Mouse (Mus musculus): Measurements from ENCODE around the gene Ckap2l. TPM values are rescaled to one million over a fixed set of nuclear protein-coding genes. Genes with fewer than 3 reads are reported as not detected.

Gene Ckap2l
- polyA plus RNA-seq, 1 experiment from 2014 or later, result 47.6 TPM

DNA sequence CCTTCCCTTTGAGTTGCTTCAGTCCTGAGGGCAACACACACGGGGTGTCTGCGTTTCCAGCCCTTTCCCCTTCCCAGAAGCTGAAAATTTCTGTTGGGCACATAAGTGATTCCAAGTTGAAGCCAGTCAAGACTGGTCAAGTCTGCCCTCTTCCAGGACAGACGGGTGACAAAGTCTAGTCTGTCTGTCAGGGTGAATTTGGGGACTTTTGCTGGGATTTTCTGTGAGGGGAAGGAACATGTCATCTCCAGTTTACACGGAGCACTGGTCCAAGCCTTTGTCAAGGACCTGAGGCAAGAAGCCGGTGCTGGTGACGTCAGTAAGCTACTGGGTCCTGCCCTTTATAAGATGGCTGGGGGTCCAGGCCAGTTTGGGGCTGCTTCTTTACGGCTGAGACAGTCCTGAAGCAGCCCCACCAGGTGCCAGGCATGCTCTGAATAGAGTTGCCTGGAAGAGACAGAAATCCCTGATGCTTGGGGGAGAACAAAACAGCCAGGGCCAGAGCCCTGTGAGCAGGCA lies 69.9 kb downstream of the Ckap2l start:
- Histone ChIP-seq H3K9me3 (ENCODE audit: control insufficient read depth, low read length) (no peaks in the 10 kb centered on the region), H3K27me3 (replicated peaks; ENCODE audit: control insufficient read depth, insufficient read depth, low read length) (no peaks in the 10 kb centered on the region), H3K4me1 (ENCODE audit: control insufficient read depth, insufficient read depth, low read length) (no peaks in the 10 kb centered on the region), H3K4me2 (ENCODE audit: low read depth, low read length) (no peak overlapping the region), H3K27ac (replicated peaks; ENCODE audit: low read depth, low read length) (no peak overlapping the region), H3K4me3 (ENCODE audit: low read depth, low read length) (no peak overlapping the region), H3K9ac (ENCODE audit: low read depth, low read length) (no peak overlapping the region), H3K36me3 (ENCODE audit: control insufficient read depth, insufficient read depth, low read length) (no peaks in the 10 kb centered on the region)
- 68% methylated on average over 7 of the region's 7 CpGs for WGBS
- ATAC-seq (ENCODE audit: low read depth), result no peak
- DNase-seq (ENCODE audit: low spot score), result no peak

DNA sequence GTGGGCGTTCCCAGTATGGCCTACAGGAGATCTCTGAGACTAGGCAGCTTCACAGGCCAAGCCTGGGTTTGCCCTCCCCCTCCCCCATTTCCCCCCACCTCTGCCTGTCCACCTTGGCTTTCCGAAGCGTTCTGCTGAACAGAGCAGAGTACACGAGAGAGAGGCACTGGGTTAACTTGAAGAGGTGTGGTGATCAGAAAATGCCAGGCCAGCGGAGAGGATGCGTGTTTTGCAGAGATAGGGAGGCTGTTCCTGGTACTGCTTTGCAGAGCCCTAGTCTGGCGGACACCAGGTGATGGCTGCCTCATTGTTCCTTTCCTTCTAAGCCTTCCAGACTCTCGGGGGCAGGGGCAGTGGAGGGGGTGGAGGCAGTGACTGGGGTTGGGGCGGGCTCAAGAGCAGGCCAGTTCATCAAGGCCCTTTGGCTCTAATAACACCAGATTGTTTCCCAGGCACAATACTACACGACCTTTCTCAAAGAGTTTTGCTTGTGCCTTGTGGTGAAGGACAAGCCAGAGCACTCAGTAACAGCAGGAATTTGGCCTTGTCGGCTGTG lies 70.6 kb downstream of the Ckap2l start:
- no peaks in the 10 kb centered on the region for H3K27me3 ChIP-seq (replicated peaks; ENCODE audit: control insufficient read depth, insufficient read depth, low read length)
- no peaks in the 10 kb centered on the region for H3K9me3 ChIP-seq (ENCODE audit: control insufficient read depth, low read length)
- no peak overlapping the region for H3K4me3 ChIP-seq (ENCODE audit: low read depth, low read length)
- DNase-seq (ENCODE audit: low spot score) (no peak), ATAC-seq (ENCODE audit: low read depth) (no peak)
- no peaks in the 10 kb centered on the region for H3K36me3 ChIP-seq (ENCODE audit: control insufficient read depth, insufficient read depth, low read length)
- H3K27ac ChIP-seq (replicated peaks; ENCODE audit: low read depth, low read length), result no peak overlapping the region
- H3K4me1 ChIP-seq (ENCODE audit: control insufficient read depth, insufficient read depth, low read length), result no peaks in the 10 kb centered on the region
- no peak overlapping the region for H3K4me2 ChIP-seq (ENCODE audit: low read depth, low read length)
- 64% methylated on average over 10 of the region's 11 CpGs for WGBS
- H3K9ac ChIP-seq (ENCODE audit: low read depth, low read length), result no peak overlapping the region

DNA sequence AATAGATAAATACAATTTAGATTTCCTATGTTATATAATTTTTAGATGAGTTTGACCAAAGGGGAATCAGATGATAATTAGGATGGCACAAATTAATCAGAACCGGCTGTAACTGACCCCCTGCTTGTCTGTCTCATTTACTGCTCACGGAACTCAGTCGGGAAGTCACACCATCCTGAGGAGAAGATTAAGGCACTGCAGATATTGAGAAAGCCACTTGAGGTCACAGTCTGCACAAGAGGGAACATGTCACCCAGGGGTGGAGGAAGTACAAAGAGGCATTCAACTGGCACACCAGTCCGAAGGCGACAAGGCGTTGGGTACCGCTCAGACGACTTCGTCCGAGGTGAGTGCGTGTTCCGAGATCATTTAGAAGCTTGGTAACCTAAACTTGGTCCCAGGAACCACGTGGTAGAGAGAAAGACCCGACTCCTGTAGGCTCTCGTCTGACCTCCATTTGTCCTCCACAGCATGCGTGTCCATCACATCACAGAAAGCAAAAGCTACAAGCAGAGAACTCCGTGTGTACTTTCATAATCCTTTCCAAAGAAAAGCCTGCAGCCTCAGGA lies 71.7 kb downstream of the Ckap2l start:
- Histone ChIP-seq H3K27me3 (replicated peaks; ENCODE audit: control insufficient read depth, insufficient read depth, low read length) (no peaks in the 10 kb centered on the region), H3K4me2 (ENCODE audit: low read depth, low read length) (no peak overlapping the region), H3K27ac (replicated peaks; ENCODE audit: low read depth, low read length) (no peak overlapping the region), H3K9ac (ENCODE audit: low read depth, low read length) (no peak overlapping the region), H3K36me3 (ENCODE audit: control insufficient read depth, insufficient read depth, low read length) (no peaks in the 10 kb centered on the region), H3K4me1 (ENCODE audit: control insufficient read depth, insufficient read depth, low read length) (no peaks in the 10 kb centered on the region), H3K9me3 (ENCODE audit: control insufficient read depth, low read length) (no peaks in the 10 kb centered on the region), H3K4me3 (ENCODE audit: low read depth, low read length) (no peak overlapping the region)
- ATAC-seq (ENCODE audit: low read depth) (no peak), DNase-seq (ENCODE audit: low spot score) (no peak)
- WGBS, result 86% methylated on average over 17 of the region's 17 CpGs

DNA sequence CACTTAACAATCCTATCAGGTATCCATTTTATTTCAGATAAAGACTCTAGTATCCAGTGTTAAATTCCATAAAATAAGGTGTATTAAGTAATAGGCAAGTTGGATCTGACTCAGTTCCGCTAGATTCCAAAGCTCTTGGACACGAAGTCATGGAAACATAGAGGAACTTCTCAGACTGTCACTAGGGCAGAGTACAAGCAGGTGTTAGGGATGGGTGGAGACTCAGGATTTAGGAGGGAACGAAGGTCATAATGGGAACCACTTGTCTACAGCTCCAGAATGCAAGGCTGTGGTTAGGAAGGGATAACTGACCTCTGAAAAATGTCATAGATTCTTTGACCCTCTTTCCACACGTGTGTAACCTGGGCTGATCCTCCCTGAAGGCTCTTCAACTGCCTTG lies 72.8 kb downstream of the Ckap2l start:
- ATAC-seq (ENCODE audit: low read depth) (no peak), DNase-seq (ENCODE audit: low spot score) (no peak)
- Histone ChIP-seq H3K4me2 (ENCODE audit: low read depth, low read length) (no peak overlapping the region), H3K4me3 (ENCODE audit: low read depth, low read length) (no peak overlapping the region), H3K27ac (replicated peaks; ENCODE audit: low read depth, low read length) (no peak overlapping the region), H3K4me1 (ENCODE audit: control insufficient read depth, insufficient read depth, low read length) (no peaks in the 10 kb centered on the region), H3K9me3 (ENCODE audit: control insufficient read depth, low read length) (no peaks in the 10 kb centered on the region), H3K27me3 (replicated peaks; ENCODE audit: control insufficient read depth, insufficient read depth, low read length) (no peaks in the 10 kb centered on the region), H3K9ac (ENCODE audit: low read depth, low read length) (no peak overlapping the region), H3K36me3 (ENCODE audit: control insufficient read depth, insufficient read depth, low read length) (no peaks in the 10 kb centered on the region)
- WGBS, result 63% methylated on average over 4 of the region's 4 CpGs

DNA sequence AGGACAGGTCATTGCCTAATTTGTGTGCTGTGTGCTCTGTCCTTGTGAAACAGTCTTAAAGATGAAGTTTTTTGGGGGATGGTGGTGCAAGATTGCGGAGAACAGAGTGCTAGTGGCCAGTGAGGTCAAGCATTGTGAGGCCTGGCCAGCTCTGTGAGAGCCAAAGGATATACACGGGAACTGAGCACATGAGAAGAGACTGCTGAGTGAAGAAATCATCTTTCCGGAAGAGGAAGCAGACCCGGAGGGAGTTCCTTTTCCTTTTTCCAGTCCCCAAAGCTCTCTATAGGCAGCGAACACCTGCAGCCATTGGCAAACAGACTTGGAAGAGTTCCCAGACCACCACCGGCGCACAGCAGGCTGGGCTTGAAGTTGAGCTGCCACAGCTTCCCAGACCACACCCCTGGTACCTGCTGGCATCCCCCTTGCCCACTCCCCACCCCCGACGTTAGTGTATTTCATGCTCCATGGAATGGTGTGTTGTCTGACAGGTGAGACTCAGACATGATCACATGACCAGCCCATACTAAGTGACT lies 75.8 kb downstream of the Ckap2l start:
- ATAC-seq (ENCODE audit: low read depth) (no peak), DNase-seq (ENCODE audit: low spot score) (no peak)
- WGBS, result 74% methylated on average over 8 of the region's 9 CpGs
- no peaks in the 10 kb centered on the region for H3K4me1 ChIP-seq (ENCODE audit: control insufficient read depth, insufficient read depth, low read length)
- H3K4me3 ChIP-seq (ENCODE audit: low read depth, low read length), result no peak overlapping the region
- H3K9ac ChIP-seq (ENCODE audit: low read depth, low read length), result no peak overlapping the region
- H3K4me2 ChIP-seq (ENCODE audit: low read depth, low read length), result no peak overlapping the region
- no peak overlapping the region for H3K27ac ChIP-seq (replicated peaks; ENCODE audit: low read depth, low read length)
- H3K27me3 ChIP-seq (replicated peaks; ENCODE audit: control insufficient read depth, insufficient read depth, low read length), result no peaks in the 10 kb centered on the region
- H3K9me3 ChIP-seq (ENCODE audit: control insufficient read depth, low read length), result no peaks in the 10 kb centered on the region
- H3K36me3 ChIP-seq (ENCODE audit: control insufficient read depth, insufficient read depth, low read length), result no peaks in the 10 kb centered on the region

DNA sequence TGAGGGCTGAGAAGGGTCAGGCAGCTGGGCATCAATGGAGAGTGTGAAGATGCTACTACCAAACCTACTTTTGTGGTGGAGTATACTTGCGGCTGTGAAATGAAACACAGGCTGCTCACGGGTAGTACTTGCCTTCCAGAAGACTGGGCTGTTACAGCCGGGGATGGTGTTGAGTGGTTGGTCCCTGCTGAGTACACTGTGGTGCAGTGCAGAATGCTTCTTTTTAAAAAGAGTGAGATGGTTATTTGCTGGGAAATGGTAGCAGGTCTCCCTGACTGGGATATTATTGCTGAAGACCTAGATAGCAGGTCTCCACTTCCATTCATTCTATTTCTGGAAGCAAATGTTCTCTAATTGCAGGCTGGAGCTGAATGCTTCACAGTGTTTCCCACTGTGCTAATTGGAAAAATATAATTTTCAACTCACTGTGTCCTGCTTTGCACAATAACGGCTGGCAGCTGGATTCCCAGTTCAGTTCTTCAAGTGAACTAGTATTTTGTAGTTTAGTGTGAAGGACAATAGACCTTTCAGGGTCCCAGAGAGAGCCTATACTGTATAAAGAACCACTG lies 78.4 kb downstream of the Ckap2l start:
- H3K9ac ChIP-seq (ENCODE audit: low read depth, low read length), result no peak overlapping the region
- H3K4me3 ChIP-seq (ENCODE audit: low read depth, low read length), result no peak overlapping the region
- DNase-seq (ENCODE audit: low spot score), result no peak
- no peak overlapping the region for H3K27ac ChIP-seq (replicated peaks; ENCODE audit: low read depth, low read length)
- H3K4me2 ChIP-seq (ENCODE audit: low read depth, low read length), result no peak overlapping the region
- no peaks in the 10 kb centered on the region for H3K9me3 ChIP-seq (ENCODE audit: control insufficient read depth, low read length)
- no peaks in the 10 kb centered on the region for H3K27me3 ChIP-seq (replicated peaks; ENCODE audit: control insufficient read depth, insufficient read depth, low read length)
- no peaks in the 10 kb centered on the region for H3K4me1 ChIP-seq (ENCODE audit: control insufficient read depth, insufficient read depth, low read length)
- ATAC-seq (ENCODE audit: low read depth), result no peak
- H3K36me3 ChIP-seq (ENCODE audit: control insufficient read depth, insufficient read depth, low read length), result no peaks in the 10 kb centered on the region
- 72% methylated on average over 4 of the region's 4 CpGs for WGBS

Other genes starting within 250 kb of the Ckap2l start
- 0.18 and 0.20 TPM in 2 replicates for gene Vinac1, start 249.0 kb downstream of the Ckap2l start, polyA plus RNA-seq (2014; fragmentation: Nextera tagmentation; extraction: Ambion mirVana)
- 18.4 and 19.5 TPM in 2 replicates for gene Ttl, start 231.3 kb downstream of the Ckap2l start, polyA plus RNA-seq (2014; fragmentation: Nextera tagmentation; extraction: Ambion mirVana)
- gene Polr1b, start 196.2 kb downstream of the Ckap2l start, polyA plus RNA-seq (2014; fragmentation: Nextera tagmentation; extraction: Ambion mirVana), result 9.2 and 11.5 TPM in 2 replicates
- gene Chchd5, start 167.5 kb downstream of the Ckap2l start, polyA plus RNA-seq (2014; fragmentation: Nextera tagmentation; extraction: Ambion mirVana), result 25.8 and 30.3 TPM in 2 replicates
- 23.7 and 28.8 TPM in 2 replicates for gene Slc20a1, start 98.4 kb downstream of the Ckap2l start, polyA plus RNA-seq (2014; fragmentation: Nextera tagmentation; extraction: Ambion mirVana)
- gene Il1a, start 12.8 kb upstream of the Ckap2l start, polyA plus RNA-seq (2014; fragmentation: Nextera tagmentation; extraction: Ambion mirVana), result 0.21 TPM in 1 of 2 replicates, not detected in the other
- 0.29 TPM in 1 of 2 replicates, not detected in the other for gene Il1b, start 73.9 kb upstream of the Ckap2l start, polyA plus RNA-seq (2014; fragmentation: Nextera tagmentation; extraction: Ambion mirVana)
- gene F830045P16Rik, start 239.4 kb upstream of the Ckap2l start, polyA plus RNA-seq (2014; fragmentation: Nextera tagmentation; extraction: Ambion mirVana), result 0.24 and 0.39 TPM in 2 replicates